Mouse (Mus musculus): ENCODE measurements around the gene 4930452B06Rik. TPM values are rescaled to one million over a fixed set of nuclear protein-coding genes. Genes with fewer than 3 reads are reported as not detected.
"Not testable (repeated sequence)": the region's sequence is repeated elsewhere in the genome, so short reads cannot be mapped to it uniquely, and the experiment has no call there.

4930452B06Rik gene
- total RNA-seq (2021), result 1 to 10 TPM; 4.6 to 5.2 TPM

GRCm38 (mm10) chr14:8665636-8666411 lies at the start of gene 4930452B06Rik:
TSS of gene 4930452B06Rik (minus strand) at chr14:8666240.
- peak; percentile 69 to 72 for DNase-seq (ENCODE audit: extremely low spot score in 1 of 2, low spot score in 1 of 2)

GRCm38 (mm10) chr14:8712674-8713073 lies 46.6 kb upstream of the 4930452B06Rik start:
- DNase-seq (ENCODE audit: extremely low spot score in 1 of 2, low spot score in 1 of 2), result no peak

GRCm38 (mm10) chr14:8689451-8689850 lies 23.4 kb upstream of the 4930452B06Rik start:
- no peak for DNase-seq (ENCODE audit: extremely low spot score in 1 of 2, low spot score in 1 of 2)

- no peak for DNase-seq (ENCODE audit: extremely low spot score in 1 of 2, low spot score in 1 of 2)
Measured at GRCm38 (mm10) chr14:8688462-8688861, 22.4 kb upstream of the 4930452B06Rik start.

- DNase-seq (ENCODE audit: extremely low spot score in 1 of 2, low spot score in 1 of 2), result no peak
Measured at GRCm38 (mm10) chr14:8686185-8686584, 20.1 kb upstream of the 4930452B06Rik start.

- no peak for DNase-seq (ENCODE audit: extremely low spot score in 1 of 2, low spot score in 1 of 2)
Measured at GRCm38 (mm10) chr14:8679896-8680295, 13.9 kb upstream of the 4930452B06Rik start.

GRCm38 (mm10) chr14:8660359-8660758 lies 5.7 kb downstream of the 4930452B06Rik start:
- no peak for DNase-seq (ENCODE audit: extremely low spot score in 1 of 2, low spot score in 1 of 2)

GRCm38 (mm10) chr14:8641650-8642279 lies 24.3 kb downstream of the 4930452B06Rik start:
- no peak for DNase-seq (ENCODE audit: extremely low spot score in 1 of 2, low spot score in 1 of 2)

- DNase-seq (ENCODE audit: extremely low spot score in 1 of 2, low spot score in 1 of 2), result no peak
Measured at GRCm38 (mm10) chr14:8632211-8632610, 33.8 kb downstream of the 4930452B06Rik start.

GRCm38 (mm10) chr14:8628406-8628805 lies 37.6 kb downstream of the 4930452B06Rik start:
- no peak for DNase-seq (ENCODE audit: extremely low spot score in 1 of 2, low spot score in 1 of 2)

- DNase-seq (ENCODE audit: extremely low spot score in 1 of 2, low spot score in 1 of 2), result no peak
Measured at GRCm38 (mm10) chr14:8627481-8627880, 38.6 kb downstream of the 4930452B06Rik start.

- no peak for DNase-seq (ENCODE audit: extremely low spot score in 1 of 2, low spot score in 1 of 2)
Measured at GRCm38 (mm10) chr14:8621164-8621563, 44.9 kb downstream of the 4930452B06Rik start.

- DNase-seq (ENCODE audit: extremely low spot score in 1 of 2, low spot score in 1 of 2), result no peak
Measured at GRCm38 (mm10) chr14:8620580-8620979, 45.5 kb downstream of the 4930452B06Rik start.

GRCm38 (mm10) chr14:8615636-8616035 lies 50.4 kb downstream of the 4930452B06Rik start:
- DNase-seq (ENCODE audit: extremely low spot score in 1 of 2, low spot score in 1 of 2), result no peak

GRCm38 (mm10) chr14:8614430-8614829 lies 51.6 kb downstream of the 4930452B06Rik start:
- DNase-seq (ENCODE audit: extremely low spot score in 1 of 2, low spot score in 1 of 2), result not testable (repeated sequence)

- no peak for DNase-seq (ENCODE audit: extremely low spot score in 1 of 2, low spot score in 1 of 2)
Measured at GRCm38 (mm10) chr14:8612080-8612479, 54.0 kb downstream of the 4930452B06Rik start.

GRCm38 (mm10) chr14:8610108-8610507 lies 55.9 kb downstream of the 4930452B06Rik start:
- no peak for DNase-seq (ENCODE audit: extremely low spot score in 1 of 2, low spot score in 1 of 2)

- DNase-seq (ENCODE audit: extremely low spot score in 1 of 2, low spot score in 1 of 2), result peak; percentile 48 to 73
Measured at GRCm38 (mm10) chr14:8608559-8609171, 57.4 kb downstream of the 4930452B06Rik start.

- no peak for DNase-seq (ENCODE audit: extremely low spot score in 1 of 2, low spot score in 1 of 2)
Measured at GRCm38 (mm10) chr14:8604898-8605297, 61.1 kb downstream of the 4930452B06Rik start.

- DNase-seq (ENCODE audit: extremely low spot score in 1 of 2, low spot score in 1 of 2), result no peak
Measured at GRCm38 (mm10) chr14:8585031-8585430, 81.0 kb downstream of the 4930452B06Rik start.

- not testable (repeated sequence) for DNase-seq (ENCODE audit: extremely low spot score in 1 of 2, low spot score in 1 of 2)
Measured at GRCm38 (mm10) chr14:8551006-8551405, 115.0 kb downstream of the 4930452B06Rik start.
